Mouse (Mus musculus): ENCODE data around the gene 5530401A14Rik.

Gene 5530401A14Rik

DNA sequence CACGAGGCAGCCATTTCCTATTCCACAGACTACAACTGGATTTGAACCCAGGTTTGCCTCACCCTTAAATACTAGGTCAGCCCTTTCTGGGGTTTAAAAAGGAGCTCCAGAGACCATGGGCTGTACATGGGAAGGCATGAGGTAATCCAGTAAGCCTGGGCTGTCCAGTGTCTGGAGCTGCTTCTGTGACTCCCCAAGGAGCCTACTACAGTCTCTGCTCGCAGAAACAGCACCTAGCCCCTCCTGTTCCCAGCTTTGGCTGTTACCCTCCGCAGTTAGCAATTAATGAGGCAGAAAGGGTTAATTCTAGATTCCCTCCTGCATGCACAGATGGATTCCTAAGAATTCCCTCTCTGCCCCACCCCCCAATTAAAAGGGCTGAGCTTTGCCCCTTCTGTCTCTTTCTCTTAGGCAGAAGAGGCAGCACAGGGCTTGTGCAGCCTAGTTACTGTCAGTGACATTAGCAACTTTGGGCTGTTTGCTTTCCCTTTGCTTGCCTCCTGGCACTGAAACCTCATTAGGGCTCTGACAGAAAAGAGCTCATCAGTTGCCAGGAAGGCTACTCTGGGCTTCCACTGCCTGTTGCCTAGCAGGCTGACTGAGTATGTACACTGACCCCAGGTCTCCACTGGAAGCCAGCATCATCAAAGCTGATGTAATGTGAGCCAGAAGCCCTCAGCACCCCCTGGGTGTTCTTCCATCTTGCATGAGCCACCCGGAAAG is at the start of gene 5530401A14Rik:
Gene 5530401A14Rik, plus strand, starts transcription at position 424 of the 723 bp plus-strand sequence.
- no peak for DNase-seq

DNA sequence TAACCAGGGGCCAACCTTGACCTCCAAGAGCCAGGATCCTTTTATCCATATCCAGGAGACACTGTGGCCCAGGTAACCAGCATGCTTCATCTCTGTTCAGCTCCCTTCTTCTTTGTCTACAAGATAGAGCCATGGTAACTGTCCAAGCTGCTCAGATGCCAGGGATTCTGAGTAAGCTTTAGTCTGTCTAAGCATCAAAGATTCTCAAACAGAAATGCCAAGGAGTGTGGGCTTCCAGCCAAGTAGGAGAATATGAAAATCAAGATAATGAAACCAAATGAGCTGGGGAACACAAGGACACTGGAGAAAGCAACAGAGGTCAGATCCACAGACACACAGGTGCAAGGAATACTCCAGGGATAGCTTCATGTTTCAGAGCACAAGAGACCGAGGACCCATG is 45.7 kb upstream of the 5530401A14Rik start:
- DNase-seq, result no peak

DNA sequence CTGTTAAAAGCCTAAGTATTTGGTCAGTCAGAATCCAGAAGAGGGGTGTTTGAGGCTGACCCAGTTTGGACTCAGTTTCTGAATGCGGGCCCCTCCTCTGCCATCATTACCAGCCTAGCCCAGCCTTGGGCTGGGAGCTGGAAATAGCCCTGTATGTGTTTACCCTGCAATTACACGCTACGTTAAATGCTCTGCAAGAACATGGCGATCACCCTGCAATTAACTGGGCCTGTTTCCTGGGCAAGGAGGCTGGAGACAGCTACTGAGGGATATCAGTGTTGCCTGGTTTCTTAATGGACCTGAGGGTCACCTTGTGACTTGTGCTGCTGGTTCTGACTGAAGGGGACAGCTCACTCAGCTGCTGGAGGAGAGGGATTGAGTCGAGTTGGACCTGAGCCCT is 43.9 kb upstream of the 5530401A14Rik start:
- no peak for DNase-seq

DNA sequence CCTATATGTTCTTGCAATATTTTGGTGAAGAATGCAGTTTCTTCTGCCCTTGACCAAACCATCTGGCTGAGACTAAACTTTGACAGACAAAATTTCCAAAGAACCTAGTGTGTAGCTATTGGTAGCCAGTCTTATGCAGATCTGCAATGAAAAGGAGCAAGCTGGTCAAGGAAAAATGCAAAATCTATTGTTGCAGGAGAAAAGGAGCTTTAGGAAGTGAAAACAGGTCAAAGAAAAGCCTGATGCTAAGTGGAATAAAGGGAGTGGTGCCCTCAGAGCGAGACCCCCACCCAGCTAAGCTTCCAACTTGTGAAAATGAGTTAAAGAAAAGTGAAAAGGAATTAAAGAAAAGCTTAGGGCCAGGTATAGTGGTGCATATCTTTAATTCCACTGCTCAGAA is 28.1 kb upstream of the 5530401A14Rik start:
- DNase-seq, result no peak

DNA sequence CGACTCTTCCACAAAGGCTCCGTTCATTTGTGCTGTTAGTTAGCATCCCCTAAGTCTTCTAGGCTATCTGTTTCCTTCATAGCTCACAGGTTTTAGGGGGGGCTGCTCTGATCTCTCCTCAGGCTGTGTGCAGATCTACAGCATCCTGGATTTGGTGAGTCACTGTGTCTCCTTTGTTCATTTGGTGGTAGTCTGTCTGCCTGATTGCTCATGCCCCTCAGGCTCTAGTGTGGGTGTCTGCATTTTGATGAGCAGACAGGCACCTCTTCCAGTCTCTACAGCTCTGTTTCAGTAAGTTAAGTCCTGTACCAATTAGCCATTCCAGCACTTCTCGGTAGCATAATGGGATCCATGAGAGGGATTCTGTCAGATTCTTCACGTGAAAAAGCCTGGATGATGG is 22.0 kb upstream of the 5530401A14Rik start:
- DNase-seq, result no peak

DNA sequence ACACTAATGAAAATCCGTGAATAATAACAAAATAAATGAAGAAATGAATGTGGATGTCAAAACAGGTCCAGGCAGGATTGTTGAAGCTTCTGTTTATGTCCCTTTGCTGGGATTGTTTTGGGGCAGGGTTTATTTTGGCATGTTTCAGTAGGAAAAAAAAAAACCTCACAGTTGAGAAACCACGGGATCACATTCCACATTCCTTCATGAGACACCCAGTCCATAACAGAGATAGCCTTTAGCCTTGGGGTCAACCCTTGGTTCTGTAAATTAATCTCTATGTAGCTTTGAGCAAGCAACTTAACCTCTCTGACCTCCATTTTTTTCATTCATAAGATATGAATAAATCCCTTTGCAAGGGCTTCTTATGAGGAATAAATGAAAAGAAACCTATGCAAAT is 19.5 kb upstream of the 5530401A14Rik start:
- DNase-seq, result no peak

DNA sequence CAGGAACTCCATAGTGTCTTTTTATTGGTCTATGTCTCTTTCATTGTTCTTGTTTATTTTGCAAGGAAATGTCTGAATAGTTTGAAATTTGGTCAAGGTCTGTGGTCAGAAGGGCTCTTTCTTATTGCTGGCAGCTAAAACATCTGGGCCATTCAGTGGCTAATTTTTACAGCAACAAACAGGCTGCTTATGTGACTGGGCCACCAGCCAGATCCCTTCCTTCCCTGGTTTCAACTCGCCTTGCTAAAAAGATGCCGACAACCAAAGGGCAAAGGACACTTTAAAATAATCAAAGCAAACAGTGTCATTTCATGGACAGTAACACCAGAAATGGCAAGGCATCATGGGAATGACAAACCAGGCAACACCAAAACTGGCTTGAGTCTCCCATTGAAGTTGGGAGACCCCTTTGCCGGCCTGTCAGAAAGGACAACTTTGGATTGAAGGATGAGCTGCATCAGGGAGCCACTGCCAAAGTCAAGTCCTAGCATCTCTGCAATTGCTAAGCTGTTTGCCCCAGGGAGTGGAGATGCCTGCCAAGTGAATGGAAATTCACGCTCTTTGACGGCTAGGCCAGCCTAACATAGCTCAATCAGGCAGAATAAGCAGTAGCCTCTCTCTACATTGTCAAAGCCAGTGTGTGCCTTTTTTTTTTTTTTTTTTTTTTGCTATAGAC is 15.3 kb upstream of the 5530401A14Rik start:
- DNase-seq, result peak; percentile 2 to 8

DNA sequence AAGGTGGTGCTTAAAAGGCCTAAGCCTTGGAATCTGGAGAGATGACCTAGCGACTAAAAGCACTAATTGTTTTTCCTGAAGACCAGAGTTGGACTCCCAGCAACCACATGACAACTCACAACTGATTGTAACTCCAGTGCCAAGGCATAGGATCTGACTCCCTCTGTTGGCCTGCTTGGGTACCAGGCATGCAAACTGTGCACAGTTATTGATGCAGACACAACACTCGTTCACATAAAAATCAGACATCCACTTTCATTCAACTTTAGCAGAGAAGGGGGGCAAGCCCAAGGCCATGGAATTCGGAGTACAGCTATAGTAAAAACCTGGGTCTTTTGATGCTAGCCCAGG is 14.8 kb upstream of the 5530401A14Rik start:
- DNase-seq, result no peak

DNA sequence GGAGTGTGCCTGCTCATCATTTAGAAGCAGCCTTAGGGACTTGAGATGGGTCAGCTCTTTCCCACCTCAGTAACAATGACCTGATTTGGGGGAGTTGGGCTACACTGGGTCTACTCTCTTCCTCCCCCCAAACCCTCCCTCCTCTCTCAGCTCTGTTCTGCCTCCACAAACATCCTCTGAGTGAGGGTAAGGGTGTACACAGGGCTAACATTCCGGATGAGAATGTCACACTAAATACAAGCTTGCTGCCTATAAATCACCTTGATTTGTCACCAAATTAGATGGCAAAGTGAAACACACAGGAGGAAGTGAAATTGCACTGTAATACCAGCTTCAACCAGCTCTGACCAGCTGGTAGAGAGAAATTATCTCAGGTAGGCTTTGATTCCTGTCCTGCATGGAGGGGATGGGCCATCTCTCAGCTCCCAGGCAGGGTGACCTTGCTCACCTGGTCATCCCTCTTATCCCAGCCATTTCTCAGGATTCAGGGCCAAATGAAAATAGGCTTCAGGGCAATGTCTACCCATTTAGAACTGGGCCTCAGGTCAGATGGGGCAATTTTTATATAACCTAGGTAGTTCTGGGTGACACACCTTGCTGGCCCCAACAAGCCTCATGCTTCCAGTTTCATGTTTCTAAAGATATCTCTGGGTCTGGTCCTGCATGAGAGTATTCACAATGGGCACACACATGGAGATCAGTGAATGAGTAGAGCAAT is 12.5 kb upstream of the 5530401A14Rik start:
- DNase-seq, result no peak

DNA sequence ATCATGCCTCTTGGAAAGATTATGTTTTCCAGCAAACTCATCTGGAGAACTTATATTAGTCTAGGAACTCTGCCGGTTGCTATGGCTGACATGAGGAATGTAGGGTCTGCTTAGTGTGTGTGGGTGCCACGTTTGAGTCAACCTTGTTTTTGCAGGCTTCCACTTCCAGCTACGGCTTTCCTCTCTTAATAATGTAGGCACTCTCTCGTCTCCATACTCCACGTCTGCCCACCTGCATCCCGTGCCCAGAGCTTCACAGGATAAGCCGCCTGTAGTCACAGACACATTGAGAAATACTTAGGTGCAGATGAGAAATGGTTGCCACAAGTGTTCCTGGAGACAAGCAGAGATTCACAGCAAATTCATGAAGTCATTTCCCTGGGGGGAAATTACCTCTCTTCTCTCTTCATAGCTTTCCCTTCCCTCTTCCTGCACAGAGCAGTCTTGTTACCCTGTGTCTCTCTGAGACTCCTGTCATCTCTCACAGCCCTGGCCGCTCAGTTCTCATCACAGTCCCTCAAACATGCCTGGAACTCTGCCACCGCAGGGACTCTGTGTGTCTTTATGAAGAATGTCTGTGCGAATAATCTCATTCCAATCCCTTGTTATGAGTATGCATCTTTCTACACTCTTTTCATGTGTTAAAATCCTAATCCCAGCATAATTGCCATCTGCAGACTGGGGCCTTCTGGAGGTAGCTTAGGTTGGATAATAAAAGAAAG is 5.3 kb downstream of the 5530401A14Rik start:
- no peak for DNase-seq

DNA sequence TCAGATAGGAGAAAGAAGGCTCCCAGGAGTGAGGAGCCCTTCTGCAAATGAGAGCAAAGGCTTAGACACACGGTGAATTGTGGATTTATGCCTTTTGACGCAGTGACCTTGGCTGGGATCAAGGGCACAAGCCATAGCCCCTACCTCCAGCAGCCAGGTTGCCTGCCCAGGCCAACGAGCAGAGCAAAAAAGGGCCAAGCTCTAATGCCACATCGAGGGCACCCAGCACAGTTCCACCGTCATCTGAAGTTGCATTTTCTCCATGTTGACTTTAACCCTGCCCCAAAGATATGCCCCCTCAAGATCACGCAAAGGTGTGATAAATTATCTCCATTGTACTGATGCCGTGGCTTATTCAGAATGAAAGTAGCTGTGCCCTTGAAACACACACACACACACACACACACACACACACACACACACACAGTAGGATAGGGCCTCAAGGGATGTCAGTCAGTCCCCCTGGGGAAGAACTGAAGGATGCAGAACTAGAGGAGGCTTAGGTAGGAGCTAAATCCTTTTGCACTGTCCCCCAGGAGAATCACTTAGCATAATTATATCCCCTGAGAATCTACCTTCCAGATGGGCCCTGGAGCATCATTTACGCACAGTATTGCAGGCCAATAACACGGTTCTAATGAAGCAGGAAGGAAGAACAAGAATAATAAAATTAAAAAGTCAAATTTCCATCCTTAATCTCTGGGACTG is 11.2 kb downstream of the 5530401A14Rik start:
- DNase-seq, result no peak

DNA sequence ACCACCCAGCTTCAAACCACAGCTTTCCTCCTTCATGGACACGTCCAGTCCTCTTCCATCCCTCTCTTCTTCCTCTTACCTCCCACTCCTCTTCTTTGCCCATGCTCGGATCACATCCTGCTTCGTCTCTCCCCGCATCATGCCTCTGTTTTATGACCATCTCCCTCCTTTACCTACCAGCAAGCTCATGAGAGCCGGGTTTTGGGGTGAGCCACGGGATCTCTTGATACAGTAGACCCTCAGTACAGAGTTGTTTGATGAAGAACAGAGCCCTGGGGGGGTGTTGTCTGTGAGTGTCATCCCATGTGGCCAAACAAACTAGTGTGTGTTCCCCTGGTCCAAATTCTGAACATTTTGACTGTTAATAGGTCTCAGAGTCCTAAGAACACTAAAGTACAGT is 36.0 kb downstream of the 5530401A14Rik start:
- no peak for DNase-seq

DNA sequence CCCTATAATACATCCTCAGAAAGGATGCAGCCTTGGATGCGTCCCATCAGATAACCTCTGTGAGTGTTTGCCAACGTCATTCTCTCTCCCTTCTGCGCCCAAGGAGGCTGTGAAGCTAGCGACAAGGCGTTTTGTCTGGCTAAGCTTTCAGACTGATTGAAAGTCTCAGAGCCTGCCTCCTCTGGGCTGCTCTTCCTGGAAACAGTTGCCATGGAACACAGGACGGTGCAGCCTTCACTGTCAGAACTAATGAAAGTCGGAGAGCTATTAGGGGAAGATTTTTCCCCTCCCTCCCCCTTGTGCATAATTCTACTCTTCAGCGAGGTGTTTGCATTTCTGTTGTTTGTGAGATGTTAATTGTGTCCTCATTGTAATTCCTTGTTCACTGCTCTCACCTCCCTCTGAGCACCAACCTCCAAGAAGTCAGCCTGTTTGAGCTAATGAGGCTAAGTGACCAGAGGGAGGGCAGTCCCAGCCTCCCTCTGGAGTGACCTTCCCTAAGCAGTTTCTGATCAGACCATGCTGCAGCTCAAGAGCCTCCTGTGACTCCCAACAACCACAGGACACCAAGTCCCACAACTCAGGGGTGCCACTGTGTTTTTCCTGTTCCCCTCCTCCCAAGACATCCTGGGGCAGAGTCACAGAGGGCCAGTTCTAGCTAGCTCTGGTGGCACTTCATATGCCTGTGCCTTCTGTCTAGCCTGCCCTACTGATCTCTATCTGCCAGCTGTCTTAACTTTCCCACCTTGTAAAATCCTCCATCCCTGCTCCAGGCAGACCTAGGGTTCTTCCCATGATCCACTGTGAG is 37.3 kb downstream of the 5530401A14Rik start:
- no peak for DNase-seq

DNA sequence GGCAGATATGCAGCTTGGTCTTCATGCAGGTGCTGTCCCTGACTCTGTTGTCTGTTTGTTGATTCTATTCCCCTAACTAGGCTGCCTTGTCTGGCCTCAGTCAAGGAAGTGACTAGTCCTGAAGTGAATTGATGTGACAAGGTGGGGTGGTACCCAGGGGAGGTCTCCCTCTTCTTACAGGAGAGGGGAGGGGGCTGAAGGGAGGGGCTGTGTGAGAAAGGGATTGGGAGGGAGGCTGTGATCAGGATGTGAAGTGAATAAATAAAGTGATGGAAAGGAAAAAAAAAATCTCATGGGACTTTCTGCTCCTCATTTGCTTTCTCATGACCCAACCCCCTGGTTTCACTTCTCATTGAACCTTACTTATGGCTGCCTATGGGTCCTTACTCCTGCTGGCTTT is 41.8 kb downstream of the 5530401A14Rik start:
- no peak for DNase-seq

DNA sequence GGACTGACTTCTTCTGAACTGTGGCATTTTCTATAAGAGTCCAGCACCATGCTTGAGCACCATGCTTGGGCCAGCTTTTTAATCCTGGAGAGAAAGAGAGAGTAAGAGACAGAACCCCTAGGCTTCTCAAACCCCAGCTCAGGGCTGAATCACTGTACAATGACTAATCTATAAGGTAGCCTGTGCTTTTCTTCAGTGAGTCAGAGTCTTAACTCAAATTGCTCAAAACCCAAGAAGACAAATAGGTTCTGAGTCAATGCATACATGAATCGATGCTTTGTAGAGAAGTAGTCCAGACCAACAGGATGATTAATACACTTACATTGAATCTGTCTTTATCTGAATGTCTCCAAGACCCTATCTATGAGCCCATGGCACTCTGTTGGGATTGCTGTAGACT is 48.3 kb downstream of the 5530401A14Rik start:
- no peak for DNase-seq

DNA sequence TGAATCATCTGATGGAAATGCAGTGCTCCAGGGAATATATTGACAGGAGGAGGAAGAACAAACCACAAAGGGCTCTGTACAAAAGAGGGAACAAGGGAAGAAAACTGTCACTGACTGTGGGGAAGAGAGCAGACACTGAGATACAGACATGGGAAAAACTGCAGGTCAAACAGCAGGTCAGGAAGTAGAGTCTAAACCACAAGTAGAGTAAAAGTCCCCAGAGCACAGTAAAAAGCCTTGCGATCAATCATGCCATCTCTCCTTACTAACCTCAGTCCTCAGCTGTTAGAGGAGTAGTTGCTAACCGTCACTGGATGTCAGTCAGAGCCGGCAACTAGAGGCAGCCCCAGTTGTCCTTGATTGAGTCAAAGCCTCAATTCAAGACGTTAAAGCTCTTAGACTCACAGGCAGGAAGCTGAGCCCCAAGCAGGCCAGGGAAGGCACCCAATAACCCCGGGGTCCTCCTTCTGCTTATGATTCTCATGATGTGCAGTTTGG is 49.0 kb downstream of the 5530401A14Rik start:
- no peak for DNase-seq

DNA sequence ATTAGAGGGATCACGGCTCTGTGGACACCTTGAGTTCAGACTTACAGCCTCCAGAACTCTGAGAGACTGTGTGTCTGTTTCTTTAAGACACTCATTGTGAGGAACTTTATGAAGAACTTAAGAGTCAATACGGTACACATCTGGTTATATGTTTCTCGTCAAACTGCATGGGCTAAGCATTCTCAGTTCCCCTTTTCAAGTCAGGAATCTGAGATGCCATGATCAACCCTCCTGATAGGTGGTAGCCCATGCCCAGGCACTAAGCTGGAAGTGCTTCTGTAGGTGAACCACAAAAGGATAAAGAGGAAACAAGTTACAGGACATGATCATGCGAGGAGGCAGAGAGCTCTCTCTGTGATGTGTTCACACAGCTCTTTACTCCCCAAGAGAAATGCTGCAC is 52.6 kb downstream of the 5530401A14Rik start:
- no peak for DNase-seq

DNA sequence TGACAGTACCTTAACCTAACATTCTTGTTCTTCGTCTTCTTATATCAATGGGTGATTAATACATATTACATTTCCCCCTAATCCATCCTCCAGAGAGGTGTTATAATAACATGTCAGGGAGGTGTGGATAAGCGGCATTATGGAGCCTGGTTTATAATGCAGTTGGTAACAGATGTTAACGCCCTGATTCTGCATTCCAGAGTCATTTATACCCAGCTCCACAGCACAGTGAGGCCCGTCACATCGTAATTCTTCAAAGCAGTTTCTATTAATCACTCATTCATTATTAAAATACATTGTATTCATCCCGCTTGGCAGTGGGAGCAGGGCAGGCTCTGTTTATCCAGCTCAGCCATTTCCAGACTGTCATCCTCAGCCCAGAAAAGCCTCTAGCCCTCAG is 55.0 kb downstream of the 5530401A14Rik start:
- no peak for DNase-seq

DNA sequence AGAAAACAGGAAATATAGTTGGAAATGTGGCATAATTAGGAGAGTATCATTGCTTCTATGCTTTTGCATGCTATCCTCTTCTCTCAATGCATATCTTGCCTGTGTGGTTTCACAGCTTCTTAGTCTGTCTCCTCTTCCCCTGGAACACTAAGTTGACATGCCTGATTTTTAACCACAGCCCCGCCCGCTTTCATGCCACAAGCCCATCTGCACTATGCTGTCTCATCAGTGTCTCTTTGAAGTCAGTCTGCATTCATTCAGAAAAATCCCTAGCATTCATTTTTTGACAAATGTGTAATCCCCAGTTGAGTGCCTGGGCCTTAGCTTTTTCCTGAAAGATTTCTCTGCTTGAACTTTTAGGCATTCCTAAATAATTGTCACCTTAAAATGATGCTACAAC is 62.6 kb downstream of the 5530401A14Rik start:
- no peak for DNase-seq

DNA sequence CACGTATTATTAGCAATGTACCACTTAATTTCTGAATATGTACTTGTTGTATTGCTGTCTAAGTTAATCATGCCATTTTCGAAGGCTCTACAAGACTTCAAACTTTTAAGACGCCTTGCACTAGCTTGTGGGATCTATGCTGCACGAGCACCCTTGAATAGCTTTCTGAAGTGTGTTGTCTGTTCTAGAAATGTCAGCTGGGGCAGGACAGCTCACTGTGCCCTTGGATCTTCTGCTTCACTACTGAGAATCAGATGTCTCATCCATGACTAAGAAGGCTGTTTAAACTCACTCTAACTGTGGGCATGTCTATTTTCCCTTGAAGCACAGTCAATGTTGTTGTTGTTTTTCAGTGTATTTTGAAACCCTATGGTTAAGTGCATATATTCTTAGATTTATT is 63.2 kb downstream of the 5530401A14Rik start:
- DNase-seq, result no peak

DNA sequence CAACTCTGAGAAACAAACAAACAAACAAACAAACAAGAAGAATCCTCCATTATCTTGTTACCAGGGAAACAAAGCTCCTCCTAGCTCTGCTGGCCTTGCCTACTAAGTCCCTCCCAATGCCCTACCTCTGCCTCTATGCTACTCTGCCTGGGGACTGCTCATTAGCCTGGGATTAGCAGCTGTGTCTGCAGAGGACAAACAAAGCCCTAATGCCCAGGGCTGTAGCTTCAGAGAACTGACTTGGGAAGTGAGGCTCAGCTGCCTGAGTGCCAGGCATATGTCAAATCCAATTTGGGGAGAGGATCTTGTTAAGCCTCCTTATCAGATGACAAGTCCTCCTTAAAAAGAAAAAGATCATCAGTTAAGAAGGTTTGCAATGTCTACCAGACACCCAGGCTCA is 65.9 kb downstream of the 5530401A14Rik start:
- DNase-seq, result no peak

DNA sequence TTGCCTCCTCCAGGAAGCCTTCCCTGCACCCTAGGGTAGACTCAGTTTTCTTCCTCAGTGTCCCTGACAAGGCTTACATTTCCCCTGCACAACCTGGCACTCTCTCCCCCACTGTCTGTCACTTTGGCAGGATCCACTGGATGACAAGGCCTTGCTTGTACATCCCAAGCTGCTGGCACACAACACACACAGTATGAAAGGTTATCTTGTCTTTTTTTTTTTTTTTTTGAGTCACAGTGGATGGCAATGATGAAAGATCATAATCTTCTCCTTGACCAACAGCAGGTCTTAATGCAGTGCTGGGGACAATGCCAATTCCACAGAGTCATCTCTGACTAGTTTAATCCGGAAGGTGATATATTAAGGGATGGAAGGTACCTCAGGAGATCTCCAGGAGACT is 77.0 kb downstream of the 5530401A14Rik start:
- DNase-seq, result no peak
